Mouse (Mus musculus): ENCODE data around the gene Zbtb46. TPM values are rescaled to one million over a fixed set of nuclear protein-coding genes. Genes with fewer than 3 reads are reported as not detected.

Gene Zbtb46
- polyA plus RNA-seq, 1 experiment = 18.4 TPM

DNA sequence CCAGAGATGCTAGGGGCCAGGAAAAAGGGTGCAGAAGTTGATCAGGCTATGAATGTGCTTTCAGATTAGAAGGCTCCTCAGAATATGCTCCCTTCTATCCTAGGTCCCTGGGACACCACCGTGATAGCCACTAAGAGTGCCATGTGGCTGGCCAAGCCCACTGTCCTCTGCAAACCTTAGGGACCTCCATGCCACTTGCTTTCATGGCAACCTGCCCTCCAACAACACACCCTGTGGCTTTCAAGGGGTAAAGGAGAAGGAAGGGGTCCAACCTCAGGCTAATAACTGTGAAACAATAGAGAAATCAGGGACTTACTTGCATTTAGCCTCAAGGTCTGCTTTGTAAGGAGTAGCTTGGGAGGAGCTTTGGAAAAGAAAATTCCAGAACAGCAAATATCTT is 3.4 kb upstream of the Zbtb46 start:
- no peak for DNase-seq (ENCODE audit: low read depth)
- TF ChIP-seq CTCF (IDR thresholded peaks at IDR 0.05; ENCODE audit: borderline replicate concordance, extremely low read depth, insufficient read depth, insufficient read length) (no peak), POLR2A (IDR thresholded peaks at IDR 0.05; ENCODE audit: borderline replicate concordance, extremely low read depth, insufficient read depth, insufficient read length, poor library complexity, severe bottlenecking) (no peak)

DNA sequence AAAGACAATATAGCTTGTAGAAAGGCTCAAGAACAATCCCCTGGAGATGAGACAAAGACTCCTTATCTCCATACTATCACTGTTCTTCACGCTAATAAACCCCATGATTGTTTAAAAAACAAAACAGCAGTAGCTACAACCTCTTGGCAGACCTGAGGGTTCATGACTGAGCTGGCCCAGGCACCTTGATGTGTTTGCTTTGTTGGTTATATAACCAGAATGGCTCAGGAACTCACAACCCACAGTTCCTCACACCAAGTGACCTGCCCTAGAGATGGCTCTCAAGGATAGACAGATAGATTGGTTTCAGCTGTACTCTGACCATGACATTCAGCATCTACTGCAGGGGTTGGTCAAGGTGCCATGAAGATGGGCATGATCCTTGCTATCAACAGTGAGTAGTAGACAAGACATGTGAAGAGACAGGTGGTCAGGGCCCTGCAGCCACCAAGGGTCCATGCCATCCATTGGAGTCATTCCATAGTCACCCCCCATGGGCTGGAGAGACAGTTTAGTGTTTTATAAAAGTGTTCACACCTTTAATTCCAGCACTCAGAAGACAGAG is 2.4 kb upstream of the Zbtb46 start:
- TF ChIP-seq POLR2A (IDR thresholded peaks at IDR 0.05; ENCODE audit: borderline replicate concordance, extremely low read depth, insufficient read depth, insufficient read length, poor library complexity, severe bottlenecking) (no peak), CTCF (IDR thresholded peaks at IDR 0.05; ENCODE audit: borderline replicate concordance, extremely low read depth, insufficient read depth, insufficient read length) (no peak)
- no peak for DNase-seq (ENCODE audit: low read depth)

DNA sequence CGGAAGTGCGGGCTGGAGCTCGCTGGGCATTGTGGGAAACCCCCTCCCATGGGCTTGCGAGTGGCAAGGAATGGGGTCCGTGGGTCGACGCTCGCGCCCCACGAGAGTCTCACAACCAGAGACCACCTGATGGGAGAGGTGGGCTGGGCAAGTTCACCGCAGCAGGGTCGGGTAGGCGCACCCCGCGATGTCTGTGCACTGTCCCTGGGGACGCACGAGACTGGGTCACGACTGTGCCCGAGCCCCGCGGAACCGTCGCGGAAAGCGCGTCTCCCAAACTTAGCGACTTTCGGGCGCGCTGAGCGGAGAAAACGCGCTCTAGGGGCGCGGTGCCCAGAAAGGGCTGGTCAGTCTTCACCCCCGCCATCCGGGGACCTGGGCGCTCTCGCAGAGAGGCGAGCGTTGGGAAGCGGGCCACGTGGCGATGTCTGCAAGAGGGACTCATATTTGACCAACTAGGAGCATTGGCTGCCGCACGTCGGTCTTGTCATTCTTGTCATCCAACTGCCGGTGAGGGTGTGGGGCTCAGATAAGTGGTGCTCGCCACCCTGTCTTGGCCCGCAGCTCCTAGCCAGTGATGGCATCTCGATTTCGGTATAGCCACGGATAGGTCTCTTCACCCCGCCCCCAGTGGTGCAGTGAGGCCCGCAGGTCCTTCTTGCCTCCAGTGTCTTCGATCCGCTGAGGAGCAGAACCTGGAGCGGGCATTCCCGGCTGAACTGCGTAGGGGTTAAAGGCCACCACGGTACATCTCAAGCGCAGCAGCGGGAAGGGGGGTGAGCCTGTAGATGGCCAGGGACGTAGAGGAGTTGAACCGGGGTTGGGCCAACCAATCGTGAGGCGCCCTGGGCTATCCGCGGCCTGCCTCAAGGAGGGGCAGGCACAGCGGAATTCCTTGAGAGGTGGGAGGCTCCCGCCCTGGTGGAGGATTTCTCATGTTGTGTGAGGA is 721 bp upstream of the Zbtb46 start:
- peak; percentile 55 for DNase-seq (ENCODE audit: low read depth)
- TF ChIP-seq POLR2A (IDR thresholded peaks at IDR 0.05; ENCODE audit: borderline replicate concordance, extremely low read depth, insufficient read depth, insufficient read length, poor library complexity, severe bottlenecking) = no peak
- no peak for TF ChIP-seq CTCF (IDR thresholded peaks at IDR 0.05; ENCODE audit: borderline replicate concordance, extremely low read depth, insufficient read depth, insufficient read length)

DNA sequence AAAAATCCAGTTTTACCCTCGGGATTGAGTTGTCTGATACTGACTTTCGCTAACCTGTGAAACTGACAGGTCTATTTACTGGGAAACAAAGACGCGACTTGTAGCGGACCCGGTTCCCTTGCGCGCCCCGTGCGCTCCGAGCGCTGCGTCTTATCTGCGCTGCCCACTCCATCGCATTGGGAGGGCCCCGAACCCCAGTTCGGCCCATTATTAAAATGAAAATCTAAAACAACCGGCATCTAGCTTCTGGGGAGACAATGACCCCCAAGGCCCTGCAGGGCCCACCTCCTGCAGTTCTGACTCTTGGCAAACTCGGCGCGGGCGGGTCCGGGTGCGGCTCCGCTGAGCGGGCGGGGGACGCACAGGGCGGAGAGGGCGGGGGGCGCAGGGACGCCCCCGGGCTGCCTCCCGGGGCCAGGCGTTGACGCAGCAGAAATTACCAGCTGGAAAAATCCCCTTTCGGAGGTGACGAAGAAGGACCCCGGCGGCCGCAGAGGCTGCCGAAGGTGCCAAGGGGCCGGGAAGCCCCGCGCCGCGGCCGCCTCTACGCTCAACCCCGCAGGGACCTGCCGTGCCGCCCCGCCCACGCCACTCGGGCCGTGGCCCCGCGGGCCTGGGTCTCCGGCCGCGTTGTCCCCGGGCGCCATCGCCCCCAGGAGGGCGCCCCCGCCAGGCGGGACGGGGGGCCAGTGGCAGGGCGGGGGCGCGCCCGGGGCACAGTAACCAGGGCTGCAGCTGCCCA is 644 bp downstream of the Zbtb46 start:
- TF ChIP-seq CTCF (IDR thresholded peaks at IDR 0.05; ENCODE audit: borderline replicate concordance, extremely low read depth, insufficient read depth, insufficient read length) (no peak), POLR2A (IDR thresholded peaks at IDR 0.05; ENCODE audit: borderline replicate concordance, extremely low read depth, insufficient read depth, insufficient read length, poor library complexity, severe bottlenecking) (no peak)
- DNase-seq (ENCODE audit: low read depth) = peak; percentile 29

DNA sequence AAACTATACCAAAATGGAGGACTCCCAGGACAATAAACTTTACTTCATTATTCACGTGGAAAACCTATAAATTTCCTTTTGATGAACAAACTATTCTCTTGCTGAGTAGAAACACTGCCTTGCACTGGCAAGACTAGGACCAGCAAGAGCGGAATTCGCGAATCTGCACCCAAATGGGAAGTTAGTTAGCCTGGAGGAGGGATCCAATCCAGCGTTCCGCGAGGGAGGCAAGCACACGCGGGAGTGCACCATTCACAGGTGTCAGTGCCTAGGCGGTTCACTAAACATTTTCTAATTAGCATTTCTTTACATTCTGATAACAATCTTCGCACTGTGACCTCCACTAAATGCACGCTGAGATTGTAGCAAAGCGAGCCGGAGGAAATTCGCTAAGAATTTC is 1.4 kb downstream of the Zbtb46 start:
- no peak for TF ChIP-seq POLR2A (IDR thresholded peaks at IDR 0.05; ENCODE audit: borderline replicate concordance, extremely low read depth, insufficient read depth, insufficient read length, poor library complexity, severe bottlenecking)
- no peak for TF ChIP-seq CTCF (IDR thresholded peaks at IDR 0.05; ENCODE audit: borderline replicate concordance, extremely low read depth, insufficient read depth, insufficient read length)
- peak; percentile 25 for DNase-seq (ENCODE audit: low read depth)

DNA sequence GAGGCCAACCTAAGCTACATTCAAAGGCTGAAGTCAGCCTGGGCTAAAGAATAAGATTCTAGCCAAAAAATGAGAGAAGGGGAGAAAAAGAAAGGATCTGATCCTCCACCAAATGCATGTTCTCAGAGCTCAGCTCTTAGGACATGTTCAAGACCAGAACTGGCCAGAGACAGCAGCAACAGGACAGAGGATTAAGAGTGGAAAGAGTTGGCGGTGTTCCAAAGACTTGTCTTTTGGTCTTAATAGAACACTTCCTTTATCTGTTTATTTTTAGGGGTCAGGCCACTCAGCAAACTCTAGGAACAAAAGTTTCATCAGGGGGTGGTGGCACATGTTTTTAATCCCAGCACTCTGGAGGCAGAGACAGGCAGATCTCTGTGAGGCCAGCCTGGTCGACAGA is 3.3 kb downstream of the Zbtb46 start:
- peak; percentile 4 for DNase-seq (ENCODE audit: low read depth)
- TF ChIP-seq POLR2A (IDR thresholded peaks at IDR 0.05; ENCODE audit: borderline replicate concordance, extremely low read depth, insufficient read depth, insufficient read length, poor library complexity, severe bottlenecking) (no peak), CTCF (IDR thresholded peaks at IDR 0.05; ENCODE audit: borderline replicate concordance, extremely low read depth, insufficient read depth, insufficient read length) (no peak)

DNA sequence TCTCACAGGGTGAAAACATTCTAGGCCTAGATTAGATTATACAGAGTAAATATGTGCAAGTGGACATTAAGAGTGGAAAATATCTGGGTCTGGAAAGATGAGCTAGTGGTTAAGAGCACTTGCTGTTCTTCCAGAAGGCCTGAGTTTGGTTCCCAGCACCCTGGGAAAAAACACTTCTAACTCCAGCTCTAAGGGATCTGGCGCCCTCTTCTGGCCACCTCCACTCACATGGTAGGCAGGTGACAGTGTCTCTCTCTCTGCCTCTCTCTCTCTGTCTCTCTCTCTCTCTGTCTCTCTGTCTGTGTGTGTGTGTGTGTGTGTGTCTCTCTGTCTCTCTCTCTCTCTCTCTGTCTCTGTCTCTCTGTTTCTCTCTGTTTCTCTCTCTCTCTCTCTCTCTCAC is 6.0 kb downstream of the Zbtb46 start:
- DNase-seq (ENCODE audit: low read depth) = no peak
- no peak for TF ChIP-seq POLR2A (IDR thresholded peaks at IDR 0.05; ENCODE audit: borderline replicate concordance, extremely low read depth, insufficient read depth, insufficient read length, poor library complexity, severe bottlenecking)
- no peak for TF ChIP-seq CTCF (IDR thresholded peaks at IDR 0.05; ENCODE audit: borderline replicate concordance, extremely low read depth, insufficient read depth, insufficient read length)

DNA sequence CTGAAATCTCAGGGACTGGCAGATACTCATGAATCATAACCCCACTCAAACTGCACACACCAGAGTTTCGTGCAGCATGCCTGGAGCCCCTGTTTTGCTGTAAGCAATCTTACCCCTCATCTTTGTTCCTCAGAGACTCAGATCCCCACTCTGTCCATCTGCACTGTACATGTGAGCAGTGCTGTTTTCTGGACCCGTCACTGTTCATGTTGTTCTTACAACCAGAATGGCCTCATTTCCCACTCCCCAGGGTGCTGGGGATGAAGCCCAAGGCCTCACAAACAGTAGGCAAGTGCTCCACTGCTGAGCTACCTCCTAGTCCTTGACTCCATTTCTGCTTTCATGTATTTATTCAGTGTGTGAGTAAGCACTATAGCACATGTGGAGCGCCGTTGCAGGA is 7.0 kb downstream of the Zbtb46 start:
- TF ChIP-seq POLR2A (IDR thresholded peaks at IDR 0.05; ENCODE audit: borderline replicate concordance, extremely low read depth, insufficient read depth, insufficient read length, poor library complexity, severe bottlenecking) (no peak), CTCF (IDR thresholded peaks at IDR 0.05; ENCODE audit: borderline replicate concordance, extremely low read depth, insufficient read depth, insufficient read length) (no peak)
- no peak for DNase-seq (ENCODE audit: low read depth)

DNA sequence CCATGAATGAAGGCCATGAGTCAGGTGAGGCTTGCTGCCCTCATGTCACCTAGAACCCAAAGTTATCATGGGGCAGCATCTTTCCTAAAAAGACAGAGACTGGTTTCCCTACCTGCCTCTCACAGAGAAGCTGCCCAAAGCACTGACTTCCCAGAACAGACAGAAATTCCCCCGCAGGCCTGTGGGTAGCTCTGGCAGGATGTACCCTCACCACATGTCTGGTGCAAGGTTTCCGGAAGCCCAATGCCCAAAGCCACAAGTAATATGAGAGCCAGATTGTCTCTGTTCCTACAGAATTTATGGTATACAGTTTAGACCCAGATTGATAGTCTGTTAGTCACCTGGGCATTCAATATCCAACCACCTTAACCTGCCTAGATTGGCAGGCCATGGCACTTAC is 16.2 kb downstream of the Zbtb46 start:
- DNase-seq (ENCODE audit: low read depth) = no peak
- TF ChIP-seq POLR2A (IDR thresholded peaks at IDR 0.05; ENCODE audit: borderline replicate concordance, extremely low read depth, insufficient read depth, insufficient read length, poor library complexity, severe bottlenecking) (no peak), CTCF (IDR thresholded peaks at IDR 0.05; ENCODE audit: borderline replicate concordance, extremely low read depth, insufficient read depth, insufficient read length) (no peak)

DNA sequence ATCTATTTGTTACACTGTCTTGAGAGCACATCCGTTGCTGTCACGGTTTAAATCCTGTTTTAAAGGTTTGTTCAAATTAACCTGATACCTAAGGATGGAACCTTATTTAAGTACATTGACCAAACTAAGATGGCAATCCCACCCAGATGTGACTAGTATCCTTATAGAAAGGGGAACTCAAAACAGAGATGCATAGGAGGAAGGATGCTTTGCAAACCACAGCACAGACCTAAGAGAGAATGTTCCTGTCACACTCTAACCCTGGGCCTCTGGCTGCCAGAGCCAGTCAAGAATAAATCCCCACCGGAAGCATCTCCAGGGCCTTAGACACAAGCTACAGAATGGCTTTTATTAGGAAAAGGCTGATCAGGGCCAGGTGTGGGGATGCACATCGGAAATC is 21.1 kb downstream of the Zbtb46 start:
- DNase-seq (ENCODE audit: low read depth) = no peak

DNA sequence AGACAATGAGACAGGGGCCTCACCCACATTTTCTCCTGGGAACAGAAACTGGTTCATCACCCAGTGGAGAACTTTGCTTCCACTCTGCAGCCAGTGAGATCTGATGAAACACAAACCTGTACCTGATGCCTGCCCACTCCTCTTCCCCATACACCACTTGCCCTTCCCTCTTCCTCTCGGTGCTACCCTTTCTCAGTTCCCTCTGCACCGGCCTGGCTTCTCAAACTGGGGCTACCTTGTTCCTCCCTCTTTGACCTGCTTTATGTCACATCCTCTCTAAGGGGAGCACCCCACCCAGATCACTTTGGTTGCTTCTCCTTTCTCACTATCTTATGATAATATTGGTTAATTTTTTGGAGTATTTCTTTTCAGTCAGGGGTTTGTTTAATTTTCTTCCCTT is 23.0 kb downstream of the Zbtb46 start:
- no peak for TF ChIP-seq POLR2A (IDR thresholded peaks at IDR 0.05; ENCODE audit: borderline replicate concordance, extremely low read depth, insufficient read depth, insufficient read length, poor library complexity, severe bottlenecking)
- no peak for TF ChIP-seq CTCF (IDR thresholded peaks at IDR 0.05; ENCODE audit: borderline replicate concordance, extremely low read depth, insufficient read depth, insufficient read length)
- no peak for DNase-seq (ENCODE audit: low read depth)

More for the DNA sequence above, 21.1 kb downstream of the Zbtb46 start:
- no peak for TF ChIP-seq POLR2A (IDR thresholded peaks at IDR 0.05; ENCODE audit: borderline replicate concordance, extremely low read depth, insufficient read depth, insufficient read length, poor library complexity, severe bottlenecking)
- TF ChIP-seq CTCF (IDR thresholded peaks at IDR 0.05; ENCODE audit: borderline replicate concordance, extremely low read depth, insufficient read depth, insufficient read length) = no peak
